Mouse (Mus musculus): ENCODE measurements around the gene Washc4. TPM values are rescaled to one million over a fixed set of nuclear protein-coding genes. Genes with fewer than 3 reads are reported as not detected.

Gene Washc4
- total and polyA plus RNA-seq, 3 experiments, result 16.3 to 31.8 (median 19.3) TPM

GRCm38 (mm10) chr10:83636191-83636590, 92.6 kb downstream of the Washc4 start:
- no peak overlapping the region for H3K4me2 ChIP-seq (ENCODE audit: insufficient read depth, low read depth, poor library complexity, severe bottlenecking)
- H3K27me3 ChIP-seq (replicated peaks), result no peaks in the 10 kb centered on the region
- no peak for DNase-seq (ENCODE audit: extremely low read depth)
- no peak overlapping the region for H3K9ac ChIP-seq (ENCODE audit: insufficient read depth, low read depth)
- no peaks in the 10 kb centered on the region for H3K9me3 ChIP-seq (replicated peaks; ENCODE audit: low read length)
- H3K4me1 ChIP-seq (ENCODE audit: control insufficient read depth in 1 of 2, insufficient read depth in 2 of 2), result peaks cover 3 to 12% of the 10 kb centered on the region in 2 experiments
- H3K27ac ChIP-seq (ENCODE audit: insufficient read depth, low read depth), result no peak overlapping the region
- in situ Hi-C loops (cut with MboI; ENCODE audit: low pct_ligation_motif_present, low pct_unique_long_range_greater_than_20kb, low sequenced_read_pairs), result no loop called here
- no peak for TF ChIP-seq SMC3 (IDR thresholded peaks at IDR 0.05; ENCODE audit: low read depth, low read length)
- TF ChIP-seq CHD2 (IDR thresholded peaks at IDR 0.05; ENCODE audit: low read length), result no peak
- TF ChIP-seq CTCF (conservative IDR thresholded peaks at IDR 0.05 in 1 of 2, IDR thresholded peaks at IDR 0.05 in 1 of 2; ENCODE audit: low read depth in 2 of 2, low read length in 2 of 2), result no peak
- TF ChIP-seq ZMIZ1 (IDR thresholded peaks at IDR 0.05; ENCODE audit: low read depth, low read length), result no peak
- peaks cover 13 to 49% of the 10 kb centered on the region in 2 experiments for H3K36me3 ChIP-seq (replicated peaks in 1 of 2; ENCODE audit: control insufficient read depth in 1 of 2, insufficient read depth in 1 of 2, low read length in 1 of 2)
- no peak overlapping the region for H3K4me3 ChIP-seq (replicated peaks in 1 of 3; ENCODE audit: low read depth in 2 of 3, low read length in 2 of 3, poor library complexity in 1 of 3)
- no peaks in the 10 kb centered on the region for H3K79me2 ChIP-seq (replicated peaks; ENCODE audit: control insufficient read depth, extremely low read depth, insufficient read depth, poor library complexity, severe bottlenecking)
- dilution Hi-C loops (cut with MboI; ENCODE audit: extremely low pct_ligation_motif_present, extremely low pct_unique_long_range_greater_than_20kb, low sequenced_read_pairs), result no loop called here

- no peak overlapping the region for H3K4me3 ChIP-seq (replicated peaks in 1 of 3; ENCODE audit: low read depth in 2 of 3, low read length in 2 of 3, poor library complexity in 1 of 3)
- no peak for DNase-seq (ENCODE audit: extremely low read depth)
- dilution Hi-C loops (cut with MboI; ENCODE audit: extremely low pct_ligation_motif_present, extremely low pct_unique_long_range_greater_than_20kb, low sequenced_read_pairs), result no loop called here
- in situ Hi-C loops (cut with MboI; ENCODE audit: low pct_ligation_motif_present, low pct_unique_long_range_greater_than_20kb, low sequenced_read_pairs), result no loop called here
- no peak overlapping the region for H3K4me2 ChIP-seq (ENCODE audit: insufficient read depth, low read depth, poor library complexity, severe bottlenecking)
- H3K27me3 ChIP-seq (replicated peaks), result no peaks in the 10 kb centered on the region
- peaks cover 3 to 12% of the 10 kb centered on the region in 2 experiments for H3K4me1 ChIP-seq (ENCODE audit: control insufficient read depth in 1 of 2, insufficient read depth in 2 of 2)
- no peaks in the 10 kb centered on the region for H3K79me2 ChIP-seq (replicated peaks; ENCODE audit: control insufficient read depth, extremely low read depth, insufficient read depth, poor library complexity, severe bottlenecking)
- no peak overlapping the region for H3K9ac ChIP-seq (ENCODE audit: insufficient read depth, low read depth)
- H3K27ac ChIP-seq (ENCODE audit: insufficient read depth, low read depth), result no peak overlapping the region
- peaks cover 6 to 40% of the 10 kb centered on the region in 2 experiments for H3K36me3 ChIP-seq (replicated peaks in 1 of 2; ENCODE audit: control insufficient read depth in 1 of 2, insufficient read depth in 1 of 2, low read length in 1 of 2)
- H3K9me3 ChIP-seq (replicated peaks; ENCODE audit: low read length), result no peaks in the 10 kb centered on the region
- TF ChIP-seq POLR2A (IDR thresholded peaks at IDR 0.05; ENCODE audit: low read depth, low read length) (no peak), PAX5 (IDR thresholded peaks at IDR 0.05; ENCODE audit: low read length) (no peak)
Measured at GRCm38 (mm10) chr10:83637295-83637694, 93.7 kb downstream of the Washc4 start.

GRCm38 (mm10) chr10:83639881-83640386, 96.4 kb downstream of the Washc4 start:
- Histone ChIP-seq H3K27me3 (replicated peaks) (no peaks in the 10 kb centered on the region), H3K36me3 (replicated peaks in 1 of 2; ENCODE audit: control insufficient read depth in 1 of 2, insufficient read depth in 1 of 2, low read length in 1 of 2) (peaks cover 5 to 31% of the 10 kb centered on the region in 2 experiments), H3K4me3 (replicated peaks in 1 of 3; ENCODE audit: low read depth in 2 of 3, low read length in 2 of 3, poor library complexity in 1 of 3) (no peak overlapping the region), H3K9me3 (replicated peaks; ENCODE audit: low read length) (no peaks in the 10 kb centered on the region), H3K4me1 (ENCODE audit: control insufficient read depth in 1 of 2, insufficient read depth in 2 of 2) (peaks cover 2 to 13% of the 10 kb centered on the region in 2 experiments; a peak in 3 of 4 replicates), H3K27ac (ENCODE audit: insufficient read depth, low read depth) (no peak overlapping the region), H3K4me2 (ENCODE audit: insufficient read depth, low read depth, poor library complexity, severe bottlenecking) (no peak overlapping the region), H3K79me2 (replicated peaks; ENCODE audit: control insufficient read depth, extremely low read depth, insufficient read depth, poor library complexity, severe bottlenecking) (no peaks in the 10 kb centered on the region), H3K9ac (ENCODE audit: insufficient read depth, low read depth) (no peak overlapping the region)
- no peak for DNase-seq (ENCODE audit: extremely low read depth)
- dilution Hi-C loops (cut with MboI; ENCODE audit: extremely low pct_ligation_motif_present, extremely low pct_unique_long_range_greater_than_20kb, low sequenced_read_pairs), result no loop called here
- no peak for TF ChIP-seq IRF4 (IDR thresholded peaks at IDR 0.05; ENCODE audit: low read depth, low read length)
- no peak for TF ChIP-seq JUND (conservative IDR thresholded peaks at IDR 0.05; ENCODE audit: low read depth, low read length)
- TF ChIP-seq EP300 (IDR thresholded peaks at IDR 0.05; ENCODE audit: low read length), result no peak
- no peak for TF ChIP-seq SMC3 (IDR thresholded peaks at IDR 0.05; ENCODE audit: low read depth, low read length)
- no peak for TF ChIP-seq CHD1 (IDR thresholded peaks at IDR 0.05; ENCODE audit: low read depth, low read length)
- TF ChIP-seq USF1 (IDR thresholded peaks at IDR 0.05; ENCODE audit: low read depth, low read length), result no peak
- TF ChIP-seq RAD21 (IDR thresholded peaks at IDR 0.05; ENCODE audit: low read depth, low read length), result no peak
- TF ChIP-seq ZNF384 (IDR thresholded peaks at IDR 0.05; ENCODE audit: low read depth, low read length), result no peak
- no peak for TF ChIP-seq ZC3H11A (IDR thresholded peaks at IDR 0.05; ENCODE audit: low read depth, low read length)
- TF ChIP-seq JUN (IDR thresholded peaks at IDR 0.05; ENCODE audit: insufficient read depth, low read depth, low read length), result no peak
- no peak for TF ChIP-seq MXI1 (IDR thresholded peaks at IDR 0.05; ENCODE audit: low read depth, low read length)
- no peak for TF ChIP-seq CHD2 (IDR thresholded peaks at IDR 0.05; ENCODE audit: low read length)
- no peak for TF ChIP-seq TBP (conservative IDR thresholded peaks at IDR 0.05; ENCODE audit: low read depth, low read length)
- no peak for TF ChIP-seq ZKSCAN1 (IDR thresholded peaks at IDR 0.05; ENCODE audit: borderline replicate concordance, low read depth, low read length)
- no peak for TF ChIP-seq MYC (IDR thresholded peaks at IDR 0.05; ENCODE audit: low read depth, low read length)
- TF ChIP-seq PAX5 (IDR thresholded peaks at IDR 0.05; ENCODE audit: low read length), result no peak
- TF ChIP-seq SIN3A (IDR thresholded peaks at IDR 0.05; ENCODE audit: low read length), result no peak
- TF ChIP-seq UBTF (IDR thresholded peaks at IDR 0.05; ENCODE audit: low read depth, low read length), result no peak
- in situ Hi-C loops (cut with MboI; ENCODE audit: low pct_ligation_motif_present, low pct_unique_long_range_greater_than_20kb, low sequenced_read_pairs), result no loop called here

Data from CH12.LX (cell line).